Mouse (Mus musculus) E14TG2a.4 (cell line): ENCODE results near the gene Il17rd.
A peak's percentile ranks its signal among the peaks of the same experiment; 100 is the strongest.

ENCODE experiments used
- H3K27me3 ChIP-seq: 2 replicates; pipeline ENCODE4 v1.6.1; 2014; ENCODE audit warnings: low read length, control low read depth; ENCODE audit not compliant: insufficient read depth
- H3K36me3 ChIP-seq: 2 replicates; pipeline ENCODE4 v1.6.1; 2014; ENCODE audit warnings: low read length, control low read depth; ENCODE audit not compliant: insufficient read depth
- H3K4me1 ChIP-seq: replicated peaks from 2 replicates; pipeline ENCODE4 v1.6.1; 2014; ENCODE audit warnings: low read depth, low read length, control low read depth
- H3K4me3 ChIP-seq: replicated peaks from 2 replicates; pipeline ENCODE4 v1.5.1; 2014; ENCODE audit warnings: mild to moderate bottlenecking, low read length
- H3K9me3 ChIP-seq: 2 replicates; pipeline ENCODE4 v1.6.1; 2014; ENCODE audit warnings: low read length, control low read depth
- CTCF ChIP-seq: conservative IDR thresholded peaks from 2 replicates; pipeline ENCODE4 v1.5.1; 2014; ENCODE audit warnings: low read length
- NANOG ChIP-seq: IDR thresholded peaks from 2 replicates; pipeline ENCODE4 v1.6.1; 2014; ENCODE audit warnings: borderline replicate concordance, low read length, mixed read lengths
- POU5F1 ChIP-seq: IDR thresholded peaks from 2 replicates; pipeline ENCODE4 v1.6.1; 2014; ENCODE audit warnings: low read length, borderline replicate concordance

Gene Il17rd

GRCm38 (mm10) chr14:27039281-27040248 is 824 bp downstream of the Il17rd start:
- Histone ChIP-seq H3K4me3 (peak overlapping the region; percentile 100), H3K9me3 (no peaks in the 10 kb centered on the region), H3K36me3 (no peaks in the 10 kb centered on the region), H3K27me3 (no peaks in the 10 kb centered on the region), H3K4me1 (peaks cover 61% of the 10 kb centered on the region)
- TF ChIP-seq NANOG (no peak), CTCF (no peak), POU5F1 (no peak)

GRCm38 (mm10) chr14:27040451-27040850 is 1.7 kb downstream of the Il17rd start:
- peaks cover 67% of the 10 kb centered on the region for H3K4me1 ChIP-seq
- no peaks in the 10 kb centered on the region for H3K9me3 ChIP-seq
- H3K36me3 ChIP-seq = no peaks in the 10 kb centered on the region
- H3K27me3 ChIP-seq = no peaks in the 10 kb centered on the region
- TF ChIP-seq NANOG = no peak
- no peak for TF ChIP-seq CTCF
- TF ChIP-seq POU5F1 = no peak
- H3K4me3 ChIP-seq = peak overlapping the region; percentile 100

GRCm38 (mm10) chr14:27042280-27042983 is 3.7 kb downstream of the Il17rd start:
- peaks cover 76% of the 10 kb centered on the region for H3K4me1 ChIP-seq
- no peaks in the 10 kb centered on the region for H3K9me3 ChIP-seq
- no peaks in the 10 kb centered on the region for H3K27me3 ChIP-seq
- H3K36me3 ChIP-seq = no peaks in the 10 kb centered on the region
- no peak for TF ChIP-seq NANOG
- no peak for TF ChIP-seq CTCF
- no peak for TF ChIP-seq POU5F1
- H3K4me3 ChIP-seq = 0 out of 2 replicates have a peak overlapping the region, but pooled peaks have one; percentile 32

GRCm38 (mm10) chr14:27043416-27043815 is 4.7 kb downstream of the Il17rd start:
- no peaks in the 10 kb centered on the region for H3K27me3 ChIP-seq
- no peaks in the 10 kb centered on the region for H3K36me3 ChIP-seq
- no peaks in the 10 kb centered on the region for H3K9me3 ChIP-seq
- no peak for TF ChIP-seq NANOG
- TF ChIP-seq CTCF = no peak
- TF ChIP-seq POU5F1 = no peak
- H3K4me1 ChIP-seq = peaks cover 77% of the 10 kb centered on the region
- H3K4me3 ChIP-seq = peak overlapping the region; percentile 2

- H3K9me3 ChIP-seq = no peaks in the 10 kb centered on the region
- TF ChIP-seq CTCF = no peak
- no peak for TF ChIP-seq POU5F1
- no peak for TF ChIP-seq NANOG
- H3K27me3 ChIP-seq = no peaks in the 10 kb centered on the region
- H3K4me1 ChIP-seq = peaks cover 86% of the 10 kb centered on the region
- H3K4me3 ChIP-seq = peak overlapping the region; percentile 49
- no peaks in the 10 kb centered on the region for H3K36me3 ChIP-seq
Observed at GRCm38 (mm10) chr14:27044221-27044966, 5.7 kb downstream of the Il17rd start.

- Histone ChIP-seq H3K4me3 (peak overlapping the region; percentile 49), H3K27me3 (no peaks in the 10 kb centered on the region), H3K9me3 (no peaks in the 10 kb centered on the region), H3K4me1 (peaks cover 92% of the 10 kb centered on the region), H3K36me3 (peaks cover 1% of the 10 kb centered on the region; the same call in 1 of the 2 replicates)
- TF ChIP-seq POU5F1 (no peak), NANOG (peak; percentile 83)
Observed at GRCm38 (mm10) chr14:27044967-27045361, 6.2 kb downstream of the Il17rd start.

GRCm38 (mm10) chr14:27048231-27048956 is 9.7 kb downstream of the Il17rd start:
- no peaks in the 10 kb centered on the region for H3K9me3 ChIP-seq
- peak overlapping the region; percentile 24 for H3K4me3 ChIP-seq
- TF ChIP-seq CTCF (no peak), POU5F1 (no peak), NANOG (peak; percentile 12; the same call in 1 of the 2 replicates)
- no peaks in the 10 kb centered on the region for H3K27me3 ChIP-seq
- H3K4me1 ChIP-seq = peaks cover 99% of the 10 kb centered on the region
- H3K36me3 ChIP-seq = peaks cover 7% of the 10 kb centered on the region

GRCm38 (mm10) chr14:27050043-27050442 is 11.3 kb downstream of the Il17rd start:
- peak overlapping the region; percentile 61 for H3K4me3 ChIP-seq
- H3K36me3 ChIP-seq = peaks cover 15% of the 10 kb centered on the region
- TF ChIP-seq CTCF (no peak), NANOG (no peak), POU5F1 (no peak)
- peaks cover 97% of the 10 kb centered on the region for H3K4me1 ChIP-seq
- no peaks in the 10 kb centered on the region for H3K9me3 ChIP-seq
- no peaks in the 10 kb centered on the region for H3K27me3 ChIP-seq
